In genomic region chr10:92161501-92161900, GRCm38 (mm10) we compare ENCODE assay signal across 11 mouse cellular contexts.
DNase-seq lines count a peak whose midpoint lies in the region; ATAC-seq and TF ChIP-seq lines count a peak whose summit lies in the region.
"Had no signal": no experiment of that assay in that cellular context is flagged by ENCODE, and none has a peak within 500 bp of the region (broad histone marks: within the 10 kb centered on the region; RNA-seq: fewer than 3 reads in every experiment).

No protein-coding gene starts in this region.

- peak overlapping the region; percentile 14; the same call in 1 of the 2 replicates for H3K4me3 ChIP-seq in kidney, embryonic 14.5 days (ENCODE audit: low read length)
- H3K4me3 ChIP-seq in forebrain, embryonic 12.5 days (replicated peaks), result peak overlapping the region; percentile 38
- H3K4me3 ChIP-seq in limb, embryonic 13.5 days, result 0 out of 2 replicates have a peak overlapping the region, but pooled peaks have one; percentile 1
- H3K4me3 ChIP-seq in olfactory bulb, adult 2 months (ENCODE audit: insufficient read depth, low read depth, low read length), result peak overlapping the region; percentile 10

- H3K4me2 ChIP-seq in kidney, embryonic 14.5 days (replicated peaks; ENCODE audit: low read depth, low read length), result peak overlapping the region; percentile 33; the same call in 1 of the 2 replicates
- peak overlapping the region; percentile 53 for H3K4me2 ChIP-seq in forebrain, embryonic 12.5 days
- H3K4me2 ChIP-seq in limb, embryonic 13.5 days (replicated peaks), result peak overlapping the region; percentile 27

- DNase-seq in kidney, postnatal 25 days, result no peak
- DNase-seq in thymus, postnatal 10 days (ENCODE audit: low spot score in 2 of 2), result no peak
- DNase-seq in layer of hippocampus, postnatal 36 days, result no peak
- DNase-seq: cerebellum, adult 8-10 months; heart, postnatal 10 days had no signal

- ATAC-seq in kidney, embryonic 14.5 days (ENCODE audit: low FRiP score, low TSS enrichment), result no peak
- ATAC-seq in forebrain, embryonic 12.5 days (ENCODE audit: low FRiP score), result no peak
- ATAC-seq in limb, embryonic 13.5 days (ENCODE audit: low FRiP score, low read depth), result no peak
- no peak for ATAC-seq in inflammation-experienced regulatory T-cells, adult 6 months

- peak overlapping the region; percentile 28; the same call in 1 of the 2 replicates for H3K9ac ChIP-seq in kidney, embryonic 14.5 days (ENCODE audit: low read depth, low read length)
- peak overlapping the region; percentile 50; the same call in 1 of the 2 replicates for H3K9ac ChIP-seq in forebrain, embryonic 12.5 days
- H3K9ac ChIP-seq in limb, embryonic 13.5 days, result no peak overlapping the region
- H3K9ac ChIP-seq: lung, embryonic 15.5 days had no signal

- H3K36me3 ChIP-seq in kidney, embryonic 14.5 days (ENCODE audit: control insufficient read depth, insufficient read depth, low read length), result no peaks in the 10 kb centered on the region
- no peaks in the 10 kb centered on the region for H3K36me3 ChIP-seq in forebrain, embryonic 12.5 days (replicated peaks)
- no peaks in the 10 kb centered on the region for H3K36me3 ChIP-seq in limb, embryonic 13.5 days
- H3K36me3 ChIP-seq: lung, embryonic 15.5 days had no signal

- no peaks in the 10 kb centered on the region for H3K27me3 ChIP-seq in kidney, embryonic 14.5 days (ENCODE audit: control insufficient read depth, insufficient read depth, low read length)
- peaks cover 17% of the 10 kb centered on the region for H3K27me3 ChIP-seq in forebrain, embryonic 12.5 days
- H3K27me3 ChIP-seq in limb, embryonic 13.5 days, result peaks cover 24% of the 10 kb centered on the region

- no peak for TF ChIP-seq POLR2A in olfactory bulb, adult 2 months (IDR thresholded peaks at IDR 0.05; ENCODE audit: insufficient read depth, low read depth, low read length)

- 6% methylated on average over 9 of the region's 9 CpGs for WGBS in kidney, embryonic 14.5 days
- 1% methylated on average over 9 of the region's 9 CpGs for WGBS in forebrain, embryonic 12.5 days
- WGBS in limb, embryonic 13.5 days, result 11% methylated on average over 9 of the region's 9 CpGs
- WGBS in olfactory bulb, adult 2 months, result 24% methylated on average over 9 of the region's 9 CpGs

- H3K27ac ChIP-seq in kidney, embryonic 14.5 days (ENCODE audit: low read depth, low read length), result no peak overlapping the region
- peak overlapping the region; percentile 85 for H3K27ac ChIP-seq in forebrain, embryonic 12.5 days
- no peak overlapping the region for H3K27ac ChIP-seq in limb, embryonic 13.5 days
- H3K27ac ChIP-seq in olfactory bulb, adult 2 months (ENCODE audit: insufficient read depth, low read depth, low read length), result no peak overlapping the region
- H3K27ac ChIP-seq: lung, embryonic 15.5 days had no signal

- H3K9me3 ChIP-seq in kidney, embryonic 14.5 days (ENCODE audit: control insufficient read depth, low read length), result no peaks in the 10 kb centered on the region
- H3K9me3 ChIP-seq in forebrain, embryonic 12.5 days, result no peaks in the 10 kb centered on the region
- H3K9me3 ChIP-seq in limb, embryonic 13.5 days, result no peaks in the 10 kb centered on the region
- H3K9me3 ChIP-seq: lung, embryonic 15.5 days had no signal

- no peak for TF ChIP-seq CTCF in olfactory bulb, adult 2 months (IDR thresholded peaks at IDR 0.05; ENCODE audit: insufficient read depth, low read depth, low read length)

- H3K4me1 ChIP-seq in kidney, embryonic 14.5 days (ENCODE audit: control insufficient read depth, insufficient read depth, low read length), result no peaks in the 10 kb centered on the region
- H3K4me1 ChIP-seq in forebrain, embryonic 12.5 days, result peaks cover 18% of the 10 kb centered on the region
- peaks cover 21% of the 10 kb centered on the region; the same call in 1 of the 2 replicates for H3K4me1 ChIP-seq in limb, embryonic 13.5 days
- H3K4me1 ChIP-seq in olfactory bulb, adult 2 months (ENCODE audit: control insufficient read depth, insufficient read depth, low read length), result peaks cover 4% of the 10 kb centered on the region; the same call in 1 of the 2 replicates
